Mouse (Mus musculus) small intestine, adult 2 months (tissue): ENCODE data around the gene C2cd5.

ENCODE experiments used
- CTCF ChIP-seq: fragments of 200-500 bp; IDR thresholded peaks from 2 replicates; pipeline ENCODE4 v1.5.1; 2012; ENCODE audit warnings: low read depth, mild to moderate bottlenecking, control low read depth, inconsistent platforms, low read length, moderate library complexity, mixed read lengths; ENCODE audit not compliant: insufficient replicate concordance, insufficient read length; ENCODE audit errors: extremely low read depth
- POLR2A ChIP-seq: fragments of 200-500 bp; IDR thresholded peaks from 2 replicates; pipeline ENCODE4 v1.6.1; 2012; ENCODE audit warnings: low read depth, mild to moderate bottlenecking, control low read depth, inconsistent platforms, low read length, moderate library complexity

- TF ChIP-seq POLR2A (no peak), CTCF (no peak)
These were observed 48.4 kb downstream of the C2cd5 start for GRCm38 (mm10) chr6:143051566-143051965.
